Mouse (Mus musculus): ENCODE data around the gene Zfp536. TPM values are rescaled to one million over a fixed set of nuclear protein-coding genes. Genes with fewer than 3 reads are reported as not detected.

The Zfp536 gene
- polyA plus RNA-seq, 1 experiment from 2014 or later: 9.0 TPM

DNA sequence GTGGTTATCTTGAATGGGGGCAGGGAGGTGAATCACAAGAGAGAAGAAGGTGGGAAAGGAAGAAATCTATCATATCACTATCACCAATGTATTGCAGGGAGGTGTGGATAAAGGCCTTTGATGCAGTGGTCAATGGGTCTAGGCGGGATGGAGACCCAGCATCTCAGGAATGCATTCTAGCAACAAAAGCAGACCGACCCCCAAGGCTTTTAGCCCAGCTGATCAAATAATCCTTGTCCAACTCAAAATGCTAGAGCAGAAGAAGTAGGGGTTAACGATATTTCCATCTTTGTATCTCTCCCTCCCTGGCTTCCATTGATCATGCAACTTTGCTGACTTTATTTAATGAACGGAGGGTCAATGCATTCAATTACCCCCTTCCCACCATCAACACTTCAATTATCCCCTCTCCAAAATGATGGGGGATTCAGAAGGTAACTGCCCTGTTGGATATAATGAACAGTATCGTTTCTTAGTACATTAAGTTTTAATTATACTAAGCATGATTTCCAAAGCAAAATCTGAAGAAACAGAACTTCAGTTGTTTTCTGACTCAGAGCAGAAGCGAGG, 209.5 kb downstream of the Zfp536 start:
- no peaks in the 10 kb centered on the region for H3K9me3 ChIP-seq (ENCODE audit: low read length)
- peaks cover 35% of the 10 kb centered on the region for H3K4me1 ChIP-seq (ENCODE audit: insufficient read depth, low read length)
- WGBS: 48% methylated on average over 6 of the region's 6 CpGs
- no peak for ATAC-seq (ENCODE audit: low FRiP score, low TSS enrichment)
- no peaks in the 10 kb centered on the region for H3K36me3 ChIP-seq (ENCODE audit: insufficient read depth, low read length)
- no peak overlapping the region for H3K4me3 ChIP-seq (ENCODE audit: low read length)
- H3K4me2 ChIP-seq (replicated peaks; ENCODE audit: low read depth, low read length): peak overlapping the region; percentile 24; the same call in 1 of the 2 replicates
- no peaks in the 10 kb centered on the region for H3K27me3 ChIP-seq (ENCODE audit: insufficient read depth, low read length)
- H3K27ac ChIP-seq (ENCODE audit: low read length): peak overlapping the region; percentile 50; the same call in 1 of the 2 replicates
- H3K9ac ChIP-seq (replicated peaks; ENCODE audit: low read length): no peak overlapping the region

DNA sequence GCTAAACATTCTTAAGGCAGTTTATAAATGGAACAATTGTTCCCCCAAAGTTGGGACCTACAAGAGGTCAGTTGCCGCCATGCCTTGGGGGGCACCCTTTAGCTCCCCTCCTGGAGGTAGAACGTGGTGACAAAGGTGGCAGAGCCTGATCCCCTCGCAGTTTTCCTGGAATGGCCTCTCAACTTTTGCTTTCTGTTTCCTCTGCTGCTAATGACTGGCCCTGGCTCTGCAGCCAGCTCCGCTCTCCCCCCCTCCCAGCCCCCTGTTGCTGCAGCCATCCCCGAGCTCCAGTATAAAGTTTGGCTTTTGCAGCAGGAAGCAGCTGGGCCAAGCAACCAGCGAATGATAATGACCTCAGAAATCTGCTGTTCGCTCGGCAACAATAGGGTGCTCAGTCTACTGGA, 210.3 kb downstream of the Zfp536 start:
- Histone ChIP-seq H3K4me1 (ENCODE audit: insufficient read depth, low read length) (peaks cover 35% of the 10 kb centered on the region), H3K4me3 (ENCODE audit: low read length) (peak overlapping the region; percentile 22), H3K9me3 (ENCODE audit: low read length) (no peaks in the 10 kb centered on the region), H3K4me2 (replicated peaks; ENCODE audit: low read depth, low read length) (peak overlapping the region; percentile 55), H3K27me3 (ENCODE audit: insufficient read depth, low read length) (no peaks in the 10 kb centered on the region), H3K9ac (replicated peaks; ENCODE audit: low read length) (0 out of 2 replicates have a peak overlapping the region, but pooled peaks have one; percentile 54), H3K36me3 (ENCODE audit: insufficient read depth, low read length) (no peaks in the 10 kb centered on the region), H3K27ac (ENCODE audit: low read length) (peak overlapping the region; percentile 45)
- 8% methylated on average over 8 of the region's 8 CpGs for WGBS
- peak; percentile 62; the same call in 1 of the 2 replicates for ATAC-seq (ENCODE audit: low FRiP score, low TSS enrichment)

DNA sequence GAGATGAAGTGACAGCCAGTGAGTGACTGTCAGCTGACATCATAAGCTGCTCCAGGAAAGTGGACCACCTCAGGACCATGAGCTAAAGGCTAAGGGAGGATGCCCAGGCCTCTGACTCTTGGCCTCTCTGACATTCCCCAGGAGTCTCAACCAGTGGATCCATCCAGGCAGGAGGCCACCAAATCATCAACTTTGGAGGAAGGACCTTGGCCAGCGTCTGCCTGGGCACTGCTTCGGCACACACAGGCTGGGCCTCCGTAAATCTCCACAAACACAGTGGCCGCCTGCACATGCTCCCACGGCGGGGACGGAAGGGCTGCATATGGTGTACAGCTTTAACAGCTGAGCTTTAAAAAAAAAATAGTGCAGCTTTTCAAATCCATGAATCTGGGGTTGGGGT, 210.9 kb downstream of the Zfp536 start:
- peak overlapping the region; percentile 55; the same call in 1 of the 2 replicates for H3K4me2 ChIP-seq (replicated peaks; ENCODE audit: low read depth, low read length)
- 0 out of 2 replicates have a peak, but pooled peaks have one; percentile 36 for ATAC-seq (ENCODE audit: low FRiP score, low TSS enrichment)
- no peak overlapping the region for H3K4me3 ChIP-seq (ENCODE audit: low read length)
- H3K9me3 ChIP-seq (ENCODE audit: low read length): no peaks in the 10 kb centered on the region
- H3K27ac ChIP-seq (ENCODE audit: low read length): peak overlapping the region; percentile 45; the same call in 1 of the 2 replicates
- peaks cover 35% of the 10 kb centered on the region for H3K4me1 ChIP-seq (ENCODE audit: insufficient read depth, low read length)
- peak overlapping the region; percentile 27; the same call in 1 of the 2 replicates for H3K9ac ChIP-seq (replicated peaks; ENCODE audit: low read length)
- 43% methylated on average over 7 of the region's 7 CpGs for WGBS
- no peaks in the 10 kb centered on the region for H3K27me3 ChIP-seq (ENCODE audit: insufficient read depth, low read length)
- no peaks in the 10 kb centered on the region for H3K36me3 ChIP-seq (ENCODE audit: insufficient read depth, low read length)

DNA sequence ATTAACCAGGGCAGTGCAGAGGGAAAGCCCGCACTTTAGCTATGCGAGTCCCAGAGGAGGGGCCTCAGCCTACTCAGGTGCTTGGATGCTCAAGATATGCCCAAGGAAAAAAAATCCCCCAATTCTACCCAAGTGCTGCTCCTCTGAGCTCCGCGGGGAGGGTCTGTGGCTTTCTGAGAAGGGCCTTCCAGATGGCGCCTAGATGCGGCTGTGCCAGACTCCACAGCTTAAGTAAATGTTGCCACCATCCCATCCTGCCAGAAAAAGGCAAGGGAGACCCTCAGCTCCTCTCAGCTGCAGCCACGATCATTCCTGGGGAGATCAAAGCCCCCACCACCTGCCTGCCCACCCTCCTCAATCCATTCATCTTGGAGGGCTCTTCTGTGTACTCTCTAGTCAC, 212.9 kb downstream of the Zfp536 start:
- Histone ChIP-seq H3K4me2 (replicated peaks; ENCODE audit: low read depth, low read length) (no peak overlapping the region), H3K4me3 (ENCODE audit: low read length) (no peak overlapping the region), H3K36me3 (ENCODE audit: insufficient read depth, low read length) (no peaks in the 10 kb centered on the region), H3K9me3 (ENCODE audit: low read length) (no peaks in the 10 kb centered on the region), H3K27ac (ENCODE audit: low read length) (no peak overlapping the region), H3K27me3 (ENCODE audit: insufficient read depth, low read length) (no peaks in the 10 kb centered on the region), H3K4me1 (ENCODE audit: insufficient read depth, low read length) (peaks cover 28% of the 10 kb centered on the region), H3K9ac (replicated peaks; ENCODE audit: low read length) (no peak overlapping the region)
- ATAC-seq (ENCODE audit: low FRiP score, low TSS enrichment): no peak
- WGBS: 84% methylated on average over 7 of the region's 7 CpGs

DNA sequence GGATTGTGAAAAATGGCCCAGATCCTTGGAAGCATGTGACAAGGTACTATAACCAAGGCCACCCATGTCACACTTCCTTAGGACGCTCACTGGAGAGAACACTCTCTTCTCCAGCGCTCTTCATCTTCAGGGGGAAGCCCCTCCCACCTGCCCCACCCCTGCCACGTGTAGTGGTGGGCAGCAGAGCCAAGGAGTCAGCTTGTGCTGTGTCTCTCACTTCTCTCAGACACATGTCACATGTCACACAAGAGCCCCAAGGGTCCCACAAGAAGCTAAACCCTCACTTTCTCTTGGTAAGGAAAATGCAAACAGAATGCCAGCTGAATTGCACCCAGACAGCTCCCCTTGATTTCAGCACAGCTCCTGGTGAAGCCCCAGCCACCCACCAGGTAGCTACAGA, 213.6 kb downstream of the Zfp536 start:
- Histone ChIP-seq H3K4me3 (ENCODE audit: low read length) (no peak overlapping the region), H3K9ac (replicated peaks; ENCODE audit: low read length) (no peak overlapping the region), H3K4me2 (replicated peaks; ENCODE audit: low read depth, low read length) (no peak overlapping the region), H3K9me3 (ENCODE audit: low read length) (no peaks in the 10 kb centered on the region), H3K27me3 (ENCODE audit: insufficient read depth, low read length) (no peaks in the 10 kb centered on the region), H3K36me3 (ENCODE audit: insufficient read depth, low read length) (no peaks in the 10 kb centered on the region), H3K27ac (ENCODE audit: low read length) (no peak overlapping the region), H3K4me1 (ENCODE audit: insufficient read depth, low read length) (peaks cover 28% of the 10 kb centered on the region)
- no peak for ATAC-seq (ENCODE audit: low FRiP score, low TSS enrichment)
- 49% methylated on average over 3 of the region's 3 CpGs for WGBS

DNA sequence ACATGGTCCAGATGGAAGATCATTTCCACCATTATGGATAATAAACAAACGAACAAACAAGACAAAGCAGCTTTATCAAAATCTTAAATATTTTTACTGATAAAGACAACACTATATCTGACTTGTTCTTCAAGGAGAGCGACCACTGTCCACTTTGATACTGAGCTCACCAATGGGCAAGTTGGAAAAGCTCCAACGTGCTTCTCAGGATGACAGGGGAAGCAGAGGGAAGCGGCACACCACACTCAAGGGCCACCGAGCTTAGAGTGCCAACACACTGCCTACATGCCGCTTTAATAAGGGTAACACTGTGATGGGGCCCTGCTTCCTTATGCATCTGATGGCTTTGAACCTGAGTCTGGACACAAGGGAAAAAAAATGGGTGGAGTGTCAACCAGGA, 214.1 kb downstream of the Zfp536 start:
- WGBS: 88% methylated on average over 6 of the region's 6 CpGs
- H3K9ac ChIP-seq (replicated peaks; ENCODE audit: low read length): no peak overlapping the region

DNA sequence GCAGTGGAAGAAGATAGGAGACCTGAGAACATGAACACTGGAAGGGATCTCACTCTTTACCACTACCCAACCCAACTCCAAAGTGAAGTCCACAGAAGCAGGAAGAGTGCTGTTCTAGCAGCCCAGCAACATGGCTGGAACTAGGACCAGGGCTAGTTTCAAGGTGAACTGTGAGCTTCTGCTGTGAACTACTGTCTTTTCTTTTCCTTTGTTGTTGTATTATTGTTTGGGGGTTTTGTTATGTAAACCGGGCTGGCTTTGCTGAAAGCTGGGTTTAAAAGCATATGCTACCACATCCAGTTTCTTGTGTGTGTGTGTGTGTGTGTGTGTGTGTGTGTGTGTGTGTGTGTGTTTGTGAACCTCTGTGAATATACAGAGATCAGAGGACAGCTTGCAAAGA, 216.6 kb downstream of the Zfp536 start:
- Histone ChIP-seq H3K9me3 (ENCODE audit: low read length) (no peaks in the 10 kb centered on the region), H3K27ac (ENCODE audit: low read length) (no peak overlapping the region), H3K4me2 (replicated peaks; ENCODE audit: low read depth, low read length) (no peak overlapping the region), H3K4me3 (ENCODE audit: low read length) (no peak overlapping the region), H3K4me1 (ENCODE audit: insufficient read depth, low read length) (peaks cover 4% of the 10 kb centered on the region), H3K36me3 (ENCODE audit: insufficient read depth, low read length) (no peaks in the 10 kb centered on the region), H3K27me3 (ENCODE audit: insufficient read depth, low read length) (no peaks in the 10 kb centered on the region), H3K9ac (replicated peaks; ENCODE audit: low read length) (no peak overlapping the region)
- 88% methylated on average over 1 of the region's 1 CpGs for WGBS
- no peak for ATAC-seq (ENCODE audit: low FRiP score, low TSS enrichment)

More for the DNA sequence above, 214.1 kb downstream of the Zfp536 start:
- Histone ChIP-seq H3K4me2 (replicated peaks; ENCODE audit: low read depth, low read length) (no peak overlapping the region), H3K9me3 (ENCODE audit: low read length) (no peaks in the 10 kb centered on the region), H3K27me3 (ENCODE audit: insufficient read depth, low read length) (no peaks in the 10 kb centered on the region), H3K27ac (ENCODE audit: low read length) (no peak overlapping the region), H3K36me3 (ENCODE audit: insufficient read depth, low read length) (no peaks in the 10 kb centered on the region), H3K4me1 (ENCODE audit: insufficient read depth, low read length) (peaks cover 23% of the 10 kb centered on the region), H3K4me3 (ENCODE audit: low read length) (no peak overlapping the region)
- ATAC-seq (ENCODE audit: low FRiP score, low TSS enrichment): no peak

DNA sequence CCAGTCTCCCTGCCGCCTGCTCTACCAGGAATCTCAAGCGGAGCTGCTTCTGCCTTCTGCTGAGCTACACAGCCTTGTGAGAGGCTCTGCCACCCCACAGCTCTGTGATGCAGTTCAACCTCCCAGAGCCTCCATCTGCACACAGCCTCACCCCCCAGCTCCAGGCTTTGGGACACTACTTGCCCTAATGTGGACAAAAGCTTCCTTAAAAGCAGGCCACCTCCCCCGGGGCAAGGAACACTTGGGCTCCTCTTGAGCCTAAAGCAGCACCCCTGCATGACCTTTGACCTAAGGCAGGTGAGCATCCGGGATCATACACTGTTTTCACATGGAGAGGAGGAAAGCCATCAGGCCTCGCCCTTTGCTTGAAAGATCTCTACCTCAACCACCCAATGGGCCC, 219.0 kb downstream of the Zfp536 start:
- no peaks in the 10 kb centered on the region for H3K9me3 ChIP-seq (ENCODE audit: low read length)
- H3K4me2 ChIP-seq (replicated peaks; ENCODE audit: low read depth, low read length): no peak overlapping the region

DNA sequence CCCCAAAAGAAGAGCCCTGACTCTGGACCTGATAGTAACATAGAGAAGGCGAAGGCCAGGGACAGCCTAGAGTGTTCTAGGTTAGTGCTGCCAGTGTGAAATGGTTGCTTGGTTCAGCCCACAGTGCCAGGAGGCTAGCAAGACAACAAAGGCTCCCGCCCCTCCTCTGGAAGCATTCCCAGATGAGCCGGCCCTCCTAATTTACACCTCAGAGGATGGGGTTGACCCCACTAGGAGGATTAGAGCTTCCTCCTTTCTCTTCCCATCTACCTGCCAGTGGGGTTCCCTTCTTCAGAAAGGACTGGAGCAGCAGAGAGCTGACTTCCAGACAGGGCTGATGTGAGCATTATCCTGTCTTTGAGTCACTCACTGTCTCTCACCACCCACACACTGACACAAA, 219.8 kb downstream of the Zfp536 start:
- no peak overlapping the region for H3K4me2 ChIP-seq (replicated peaks; ENCODE audit: low read depth, low read length)
- no peaks in the 10 kb centered on the region for H3K27me3 ChIP-seq (ENCODE audit: insufficient read depth, low read length)
- no peaks in the 10 kb centered on the region for H3K9me3 ChIP-seq (ENCODE audit: low read length)
- H3K4me1 ChIP-seq (ENCODE audit: insufficient read depth, low read length): peaks cover 4% of the 10 kb centered on the region
- no peak overlapping the region for H3K9ac ChIP-seq (replicated peaks; ENCODE audit: low read length)
- H3K27ac ChIP-seq (ENCODE audit: low read length): no peak overlapping the region
- no peak overlapping the region for H3K4me3 ChIP-seq (ENCODE audit: low read length)
- ATAC-seq (ENCODE audit: low FRiP score, low TSS enrichment): no peak
- no peaks in the 10 kb centered on the region for H3K36me3 ChIP-seq (ENCODE audit: insufficient read depth, low read length)
- 68% methylated on average over 3 of the region's 3 CpGs for WGBS

More for the DNA sequence above, 219.0 kb downstream of the Zfp536 start:
- H3K4me1 ChIP-seq (ENCODE audit: insufficient read depth, low read length): peaks cover 4% of the 10 kb centered on the region
- 79% methylated on average over 5 of the region's 5 CpGs for WGBS
- no peak overlapping the region for H3K9ac ChIP-seq (replicated peaks; ENCODE audit: low read length)
- no peaks in the 10 kb centered on the region for H3K36me3 ChIP-seq (ENCODE audit: insufficient read depth, low read length)
- H3K27me3 ChIP-seq (ENCODE audit: insufficient read depth, low read length): no peaks in the 10 kb centered on the region
- ATAC-seq (ENCODE audit: low FRiP score, low TSS enrichment): no peak
- H3K27ac ChIP-seq (ENCODE audit: low read length): no peak overlapping the region
- no peak overlapping the region for H3K4me3 ChIP-seq (ENCODE audit: low read length)

DNA sequence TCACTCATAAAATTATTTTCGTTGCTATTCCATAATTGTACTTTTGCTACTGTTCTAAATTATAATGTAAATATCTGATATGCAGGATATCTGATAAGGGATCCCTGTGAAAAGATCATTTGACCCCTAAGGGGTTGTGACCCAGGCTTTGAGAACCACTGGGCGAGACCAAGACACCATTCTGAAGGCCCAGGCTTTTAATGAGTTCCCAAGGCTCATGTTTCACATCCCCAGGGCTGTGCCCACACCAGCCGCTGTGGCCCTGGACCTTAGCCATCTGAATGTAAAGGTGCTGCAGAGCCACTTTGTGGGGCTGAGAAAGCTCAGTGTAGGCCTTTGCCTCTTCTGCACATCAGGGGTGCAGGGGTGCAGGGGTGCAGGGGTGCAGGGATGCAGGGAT, 221.1 kb downstream of the Zfp536 start:
- Histone ChIP-seq H3K4me2 (replicated peaks; ENCODE audit: low read depth, low read length) (no peak overlapping the region), H3K27ac (ENCODE audit: low read length) (no peak overlapping the region), H3K9me3 (ENCODE audit: low read length) (no peaks in the 10 kb centered on the region), H3K27me3 (ENCODE audit: insufficient read depth, low read length) (no peaks in the 10 kb centered on the region), H3K4me1 (ENCODE audit: insufficient read depth, low read length) (peaks cover 4% of the 10 kb centered on the region), H3K36me3 (ENCODE audit: insufficient read depth, low read length) (no peaks in the 10 kb centered on the region), H3K9ac (replicated peaks; ENCODE audit: low read length) (no peak overlapping the region), H3K4me3 (ENCODE audit: low read length) (no peak overlapping the region)
- WGBS: 43% methylated on average over 3 of the region's 3 CpGs
- no peak for ATAC-seq (ENCODE audit: low FRiP score, low TSS enrichment)

All from kidney, embryonic 16.5 days (tissue).